Mouse (Mus musculus) lung, postnatal 10 days (tissue): ENCODE data around the gene Poln.

Experiments used
- DNase-seq: peaks from one replicate; pipeline ENCODE4 v3.0.0; 2021

The Poln gene

GRCm38 (mm10) chr5:34185791-34186190 is 16.5 kb upstream of the Poln start:
- DNase-seq = no peak

- DNase-seq = peak; percentile 2
These were observed 15.9 kb upstream of the Poln start for GRCm38 (mm10) chr5:34185051-34185580.

DNA sequence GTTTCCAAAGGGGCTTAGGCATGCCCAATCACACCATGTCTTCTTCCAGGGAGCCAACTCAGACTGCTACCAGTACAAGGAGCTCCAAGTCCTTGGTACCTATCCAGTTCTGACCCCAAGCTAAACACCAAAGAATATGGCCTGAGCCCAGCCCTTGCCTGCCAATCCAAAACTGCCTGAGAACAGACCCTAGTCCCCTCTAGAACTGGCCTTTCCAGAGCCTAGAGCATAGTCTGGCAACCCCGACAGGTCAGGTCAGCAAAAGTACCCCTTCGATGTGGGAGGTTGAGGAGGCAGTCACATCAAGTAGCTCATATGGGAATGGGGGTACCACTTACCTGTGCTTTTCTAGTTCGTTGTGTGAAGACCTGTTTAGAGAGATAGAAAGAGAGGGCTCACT is 14.7 kb upstream of the Poln start:
- DNase-seq = no peak

GRCm38 (mm10) chr5:34183156-34183880 is 14.1 kb upstream of the Poln start:
- DNase-seq = peak; percentile 83

DNA sequence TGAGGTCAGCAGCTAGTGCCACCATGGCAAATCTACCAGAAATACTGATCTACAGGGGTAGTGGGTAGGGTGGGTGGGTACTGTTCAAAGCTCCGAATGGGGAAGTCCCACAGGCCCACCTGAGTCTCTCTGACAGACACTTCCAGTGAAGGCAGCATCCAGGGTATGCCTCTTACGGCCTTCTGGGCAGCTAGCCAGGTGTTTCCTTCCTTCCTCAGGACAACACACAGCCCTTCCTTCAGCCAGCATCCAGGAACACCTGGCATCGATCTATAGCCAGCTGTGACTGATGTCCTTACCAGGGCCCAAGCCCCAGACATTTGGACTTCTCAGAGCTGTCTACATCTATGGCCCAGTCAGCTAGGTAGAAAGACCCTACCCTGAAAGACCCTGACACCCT is 13.2 kb upstream of the Poln start:
- DNase-seq = peak; percentile 38

DNA sequence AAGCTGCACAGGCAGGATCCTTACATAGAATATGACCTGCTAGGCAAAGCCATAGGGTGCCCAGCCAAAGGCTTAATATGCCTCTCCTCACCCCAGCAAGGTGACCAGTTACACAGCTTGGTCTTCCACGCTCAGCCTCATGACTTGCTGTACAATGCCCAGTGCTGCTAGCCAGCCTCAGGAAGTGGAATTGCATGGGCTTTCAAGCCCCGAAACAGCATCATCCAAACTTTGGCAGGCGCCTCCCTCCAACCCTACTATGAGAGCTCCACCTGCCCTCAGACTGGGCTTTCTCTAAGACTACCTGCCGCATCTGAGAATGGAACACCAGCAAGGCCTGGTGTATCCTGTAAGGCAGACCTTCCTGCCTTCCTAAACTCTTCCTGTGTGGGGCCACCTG is 8.6 kb upstream of the Poln start:
- DNase-seq = no peak

- no peak for DNase-seq
These were observed 7.8 kb upstream of the Poln start for GRCm38 (mm10) chr5:34177091-34177490.

- DNase-seq = no peak
These were observed 7.4 kb upstream of the Poln start for GRCm38 (mm10) chr5:34176691-34177090.

GRCm38 (mm10) chr5:34175403-34175694 is 6.1 kb upstream of the Poln start:
- no peak for DNase-seq

GRCm38 (mm10) chr5:34174550-34175402 is 5.5 kb upstream of the Poln start:
- DNase-seq = no peak

DNA sequence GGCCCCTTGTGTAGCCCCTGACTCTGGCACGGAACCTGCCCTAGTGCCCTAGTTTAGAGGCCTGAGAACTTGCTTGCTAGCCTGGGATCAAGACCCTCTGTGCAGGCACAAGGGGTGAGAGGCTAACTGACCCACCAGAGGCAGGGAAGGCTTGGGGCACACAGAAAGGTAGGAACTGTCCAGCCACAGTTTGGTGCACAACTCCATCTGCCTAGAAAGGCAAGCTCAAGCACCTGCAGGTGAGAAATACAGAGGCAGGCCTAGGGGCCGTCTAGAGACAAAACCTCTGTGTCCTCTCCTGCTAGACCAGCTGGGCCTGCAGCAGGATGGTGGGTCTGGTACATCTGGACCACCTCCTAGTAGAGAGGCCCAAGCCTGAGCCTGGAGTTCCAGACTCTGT is 4.8 kb upstream of the Poln start:
- DNase-seq = no peak

DNA sequence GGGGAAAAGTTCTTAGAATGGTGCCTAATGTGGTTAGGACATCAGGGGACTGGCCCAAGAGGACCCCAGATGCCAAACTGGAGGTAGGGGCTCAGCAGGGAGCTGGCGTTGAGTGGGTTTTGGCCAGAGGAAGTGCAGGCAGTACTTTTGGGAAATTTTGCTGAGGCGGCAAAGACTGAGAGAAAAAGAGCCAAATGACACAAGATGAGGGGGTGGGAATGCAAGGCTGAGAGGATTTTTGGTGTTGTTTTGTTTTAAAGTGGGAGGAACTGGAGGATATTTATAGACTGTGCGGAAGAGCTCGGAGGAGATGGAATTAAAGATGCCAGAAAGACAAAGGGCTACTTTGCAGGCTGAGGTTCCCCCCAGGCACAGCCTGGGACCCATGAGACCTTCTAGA is 1.5 kb upstream of the Poln start:
- DNase-seq = peak; percentile 69

DNA sequence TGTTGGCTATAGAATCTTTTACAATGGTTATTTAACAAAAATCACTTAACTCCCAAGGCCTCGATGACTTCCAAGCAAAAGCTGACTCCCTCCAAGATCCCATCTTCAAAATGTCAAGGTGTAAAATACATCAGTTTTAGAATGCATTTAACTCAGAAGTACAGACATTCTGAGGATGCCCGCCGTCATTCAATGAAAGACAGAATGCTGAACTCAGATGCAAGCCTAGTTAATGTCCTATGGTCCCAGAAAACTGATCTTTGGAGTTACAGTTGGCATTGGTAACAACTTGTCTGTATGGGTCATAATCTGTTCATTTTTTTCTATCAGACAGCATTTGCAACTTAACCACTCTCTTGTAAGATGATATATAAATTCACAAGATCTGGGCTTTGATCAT is 706 bp upstream of the Poln start:
- DNase-seq = no peak

DNA sequence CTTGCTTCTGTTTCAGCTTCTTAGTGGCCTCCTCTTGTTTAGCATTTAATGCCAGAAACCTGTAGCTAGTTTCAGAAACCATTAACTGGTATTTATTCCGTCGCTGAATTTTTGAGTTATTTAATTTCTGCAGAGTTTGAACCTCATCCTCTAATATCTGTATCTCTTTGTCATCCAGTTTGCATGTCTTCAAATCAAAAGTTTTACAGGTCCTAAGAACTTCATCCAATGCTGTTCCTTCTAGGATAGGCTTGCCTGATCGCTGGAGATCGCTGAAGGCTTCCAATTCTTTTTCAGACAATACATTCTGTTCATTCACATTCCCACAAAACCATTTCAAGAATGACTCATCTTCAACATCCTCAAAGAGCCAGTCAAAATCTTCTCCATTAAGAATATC is 1.4 kb downstream of the Poln start:
- DNase-seq = no peak

GRCm38 (mm10) chr5:34165793-34166192 is 3.5 kb downstream of the Poln start:
- no peak for DNase-seq

DNA sequence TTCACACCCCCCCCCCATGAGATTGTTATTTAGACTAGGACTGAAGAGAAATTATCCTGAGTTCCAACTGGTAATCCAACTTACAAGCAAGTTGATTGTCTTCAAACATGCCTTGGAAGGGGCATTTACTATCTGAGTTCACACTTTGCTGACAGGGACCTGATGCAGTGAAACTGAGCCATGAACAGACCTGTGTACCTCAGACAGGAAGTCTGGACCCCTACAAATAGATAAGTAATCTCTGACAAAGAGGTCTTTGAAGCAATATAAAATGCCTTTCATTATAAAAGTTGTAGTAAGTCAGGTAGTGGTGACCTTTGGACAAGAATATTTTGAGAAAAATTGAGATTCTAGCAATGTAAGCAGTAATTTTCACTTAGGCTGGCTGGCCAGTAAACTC is 20.8 kb downstream of the Poln start:
- no peak for DNase-seq

DNA sequence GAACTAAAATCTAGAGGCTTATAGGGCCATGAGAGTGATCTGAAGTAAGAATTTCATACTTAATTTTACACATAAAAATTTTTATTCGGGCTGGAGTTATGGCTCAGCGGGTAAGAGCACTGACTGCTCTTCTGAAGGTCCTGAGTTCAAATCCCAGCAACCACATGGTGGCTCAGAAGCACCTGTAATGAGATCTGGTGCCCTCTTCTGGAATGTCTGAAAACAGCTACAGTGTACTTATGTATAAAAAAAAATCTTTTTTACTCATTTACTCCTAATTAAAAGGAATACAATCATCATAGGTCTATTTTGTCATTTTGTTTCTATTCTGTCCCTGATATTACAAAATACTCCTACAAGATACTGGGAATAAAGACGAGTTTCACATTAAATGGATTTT is 21.7 kb downstream of the Poln start:
- no peak for DNase-seq

- peak; percentile 67 for DNase-seq
These were observed 29.5 kb downstream of the Poln start for GRCm38 (mm10) chr5:34139751-34140150.

DNA sequence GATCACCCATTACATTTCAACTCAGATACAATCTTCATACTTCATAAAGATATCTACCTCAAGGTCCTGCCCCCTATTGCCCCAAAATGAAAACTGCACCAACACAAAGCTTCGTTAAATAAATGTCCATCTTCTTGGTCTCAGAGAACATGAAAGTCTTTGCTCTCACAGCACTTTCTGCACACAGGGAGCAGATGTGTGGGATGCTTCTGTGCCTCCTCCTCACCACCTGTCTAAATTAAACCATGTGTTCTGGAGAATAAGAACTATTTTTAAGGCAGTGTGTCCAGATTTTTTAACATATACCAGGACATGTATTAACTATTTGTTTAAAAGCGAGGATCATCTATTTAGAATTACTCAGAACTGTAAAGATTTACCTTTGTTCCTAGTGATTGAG is 36.5 kb downstream of the Poln start:
- no peak for DNase-seq

- DNase-seq = no peak
These were observed 45.1 kb downstream of the Poln start for GRCm38 (mm10) chr5:34124131-34124530.

GRCm38 (mm10) chr5:34119121-34119856 is 50.0 kb downstream of the Poln start:
- no peak for DNase-seq

GRCm38 (mm10) chr5:34105681-34106080 is 63.6 kb downstream of the Poln start:
- peak; percentile 47 for DNase-seq

DNA sequence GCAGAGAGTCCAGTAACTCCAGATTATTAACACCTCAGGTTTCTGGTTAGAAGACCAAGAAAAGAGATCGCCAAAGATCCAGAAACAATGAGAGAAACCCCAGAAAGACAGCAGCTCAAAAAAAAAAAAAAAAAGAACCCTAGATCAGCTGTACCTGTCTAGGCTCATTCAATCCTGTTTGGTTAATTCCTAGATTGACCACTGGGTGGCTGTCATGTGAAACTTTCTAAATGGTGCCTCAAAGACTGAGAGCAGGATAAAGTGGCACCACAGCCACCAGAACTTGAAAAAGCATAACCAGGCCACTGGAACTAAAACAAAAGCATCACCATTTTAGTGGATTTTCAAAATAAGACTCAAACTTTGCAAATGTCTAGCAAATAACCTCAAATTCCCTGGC is 71.9 kb downstream of the Poln start:
- peak; percentile 67 for DNase-seq

DNA sequence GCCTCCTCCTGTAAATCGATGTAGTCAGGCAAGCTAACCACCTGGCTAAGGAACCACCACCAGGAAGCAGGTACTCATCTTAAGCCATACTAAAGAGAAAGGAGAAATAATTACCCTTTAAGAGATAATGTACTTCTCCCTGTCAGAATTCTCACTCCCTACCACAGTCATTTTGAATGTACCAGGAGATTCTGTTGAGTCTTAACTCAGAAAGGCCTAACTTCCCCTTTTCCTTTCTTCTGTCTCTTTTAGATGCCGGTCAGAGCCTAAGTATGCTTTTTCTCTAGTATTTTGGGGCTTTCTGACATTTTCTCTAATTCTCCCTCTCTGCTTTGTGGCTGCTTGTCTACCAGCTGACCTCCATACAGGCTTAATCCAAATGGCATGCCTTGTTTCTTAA is 76.2 kb downstream of the Poln start:
- DNase-seq = no peak
